Mouse (Mus musculus) thymus, adult 18-20 months (tissue): ENCODE results near the gene Kcnq2.

Source experiments
- DNase-seq, 2 experiments: peaks; one replicate each; pipeline ENCODE4 v3.0.0; 2022; ENCODE audit warnings: mixed read lengths in 2 of 2

Gene Kcnq2

GRCm38 (mm10) chr2:181134591-181135445, at the start of gene Kcnq2:
TSS of gene Kcnq2 (minus strand) at chr2:181135300.
- DNase-seq = no peak

- no peak for DNase-seq
Observed at GRCm38 (mm10) chr2:181180898-181181297, 45.8 kb upstream of the Kcnq2 start.

- DNase-seq = no peak
Observed at GRCm38 (mm10) chr2:181178471-181178870, 43.4 kb upstream of the Kcnq2 start.

- no peak for DNase-seq
Observed at GRCm38 (mm10) chr2:181178015-181178414, 42.9 kb upstream of the Kcnq2 start.

- no peak for DNase-seq
Observed at GRCm38 (mm10) chr2:181174646-181175045, 39.5 kb upstream of the Kcnq2 start.

GRCm38 (mm10) chr2:181166469-181166868, 31.4 kb upstream of the Kcnq2 start:
- no peak for DNase-seq

GRCm38 (mm10) chr2:181160821-181161220, 25.7 kb upstream of the Kcnq2 start:
- DNase-seq = no peak

- no peak for DNase-seq
Observed at GRCm38 (mm10) chr2:181159771-181160170, 24.7 kb upstream of the Kcnq2 start.

GRCm38 (mm10) chr2:181159091-181159514, 24.0 kb upstream of the Kcnq2 start:
- no peak for DNase-seq

GRCm38 (mm10) chr2:181158471-181158870, 23.4 kb upstream of the Kcnq2 start:
- DNase-seq = no peak

GRCm38 (mm10) chr2:181157716-181158302, 22.7 kb upstream of the Kcnq2 start:
- DNase-seq = no peak

- DNase-seq = no peak
Observed at GRCm38 (mm10) chr2:181157180-181157579, 22.1 kb upstream of the Kcnq2 start.

GRCm38 (mm10) chr2:181156248-181157121, 21.4 kb upstream of the Kcnq2 start, which contains the start of gene Eef1a2:
TSS of gene Eef1a2 (minus strand) at chr2:181157014.
- DNase-seq = no peak

- DNase-seq = no peak
Observed at GRCm38 (mm10) chr2:181155801-181156200, 20.7 kb upstream of the Kcnq2 start.

- no peak for DNase-seq
Observed at GRCm38 (mm10) chr2:181154831-181155415, 19.8 kb upstream of the Kcnq2 start.

GRCm38 (mm10) chr2:181154361-181154760, 19.3 kb upstream of the Kcnq2 start:
- no peak for DNase-seq

- DNase-seq = no peak
Observed at GRCm38 (mm10) chr2:181153837-181154236, 18.7 kb upstream of the Kcnq2 start.

- DNase-seq = no peak
Observed at GRCm38 (mm10) chr2:181153131-181153530, 18.0 kb upstream of the Kcnq2 start.

GRCm38 (mm10) chr2:181152701-181153100, 17.6 kb upstream of the Kcnq2 start:
- DNase-seq = no peak

- no peak for DNase-seq
Observed at GRCm38 (mm10) chr2:181150281-181150680, 15.2 kb upstream of the Kcnq2 start.

- DNase-seq = no peak
Observed at GRCm38 (mm10) chr2:181148318-181148955, 13.3 kb upstream of the Kcnq2 start.
